Mouse (Mus musculus) heart, adult 2 months (tissue): ENCODE data around the gene Fgl2.

Experiments
- CTCF ChIP-seq: fragments of 200-600 bp; IDR thresholded peaks from 2 replicates; pipeline ENCODE4 v1.8.1; 2022; ENCODE audit warnings: antibody characterized with exemption, mild to moderate bottlenecking, moderate library complexity
- EP300 ChIP-seq: fragments of 200-500 bp; IDR thresholded peaks from 2 replicates; pipeline ENCODE4 v1.6.1; 2011; ENCODE audit warnings: low read depth, low read length, control low read depth; ENCODE audit not compliant: insufficient read depth

- TF ChIP-seq CTCF (no peak), EP300 (no peak)
Measured at GRCm38 (mm10) chr5:21383392-21384251, 11.2 kb downstream of the Fgl2 start.
